Mouse (Mus musculus): ENCODE data around the gene Olfr99.
"Not testable (repeated sequence)": the region's sequence is repeated elsewhere in the genome, so short reads cannot be mapped to it uniquely, and the experiment has no call there.

Gene Olfr99

GRCm38 (mm10) chr17:37283360-37283759 lies at the start of gene Olfr99:
Gene Olfr99 (minus strand): TSS chr17:37283460.
- no peak for DNase-seq (ENCODE audit: low spot score)

- no peak for DNase-seq (ENCODE audit: low spot score)
Observed at GRCm38 (mm10) chr17:37316954-37317353, 33.7 kb upstream of the Olfr99 start, which contains the start of gene Olfr102. Gene Olfr102 (minus strand): TSS chr17:37317054.

GRCm38 (mm10) chr17:37310146-37310699 lies 27.0 kb upstream of the Olfr99 start:
- DNase-seq (ENCODE audit: low spot score) = no peak

GRCm38 (mm10) chr17:37308483-37308882 lies 25.2 kb upstream of the Olfr99 start:
- peak; percentile 19 for DNase-seq (ENCODE audit: low spot score)

GRCm38 (mm10) chr17:37304213-37304612 lies 21.0 kb upstream of the Olfr99 start, which contains the start of gene Olfr101:
Gene Olfr101 (minus strand): TSS chr17:37304313.
- DNase-seq (ENCODE audit: low spot score) = no peak

GRCm38 (mm10) chr17:37280331-37280730 lies 2.9 kb downstream of the Olfr99 start:
- no peak for DNase-seq (ENCODE audit: low spot score)

- DNase-seq (ENCODE audit: low spot score) = no peak
Observed at GRCm38 (mm10) chr17:37276573-37276972, 6.7 kb downstream of the Olfr99 start.

- DNase-seq (ENCODE audit: low spot score) = no peak
Observed at GRCm38 (mm10) chr17:37275626-37276248, 7.5 kb downstream of the Olfr99 start.

- peak; percentile 14 for DNase-seq (ENCODE audit: low spot score)
Observed at GRCm38 (mm10) chr17:37270702-37271092, 12.6 kb downstream of the Olfr99 start.

- DNase-seq (ENCODE audit: low spot score) = peak; percentile 97
Observed at GRCm38 (mm10) chr17:37270058-37270701, 13.1 kb downstream of the Olfr99 start, which contains the start of gene H2-M3. Gene H2-M3 (plus strand): TSS chr17:37270220.

- DNase-seq (ENCODE audit: low spot score) = no peak
Observed at GRCm38 (mm10) chr17:37263626-37264025, 19.6 kb downstream of the Olfr99 start, which contains the start of gene Olfr98. Gene Olfr98 (minus strand): TSS chr17:37263749.

- DNase-seq (ENCODE audit: low spot score) = peak; percentile 33
Observed at GRCm38 (mm10) chr17:37250544-37250943, 32.7 kb downstream of the Olfr99 start.

- no peak for DNase-seq (ENCODE audit: low spot score)
Observed at GRCm38 (mm10) chr17:37249460-37249859, 33.8 kb downstream of the Olfr99 start.

GRCm38 (mm10) chr17:37246715-37247114 lies 36.5 kb downstream of the Olfr99 start:
- peak; percentile 52 for DNase-seq (ENCODE audit: low spot score)

GRCm38 (mm10) chr17:37242198-37242597 lies 41.1 kb downstream of the Olfr99 start:
- no peak for DNase-seq (ENCODE audit: low spot score)

- DNase-seq (ENCODE audit: low spot score) = not testable (repeated sequence)
Observed at GRCm38 (mm10) chr17:37237230-37237629, 46.0 kb downstream of the Olfr99 start, which contains the start of gene Olfr97. Gene Olfr97 (minus strand): TSS chr17:37237330.

All from embryo, embryonic 10.5 days (tissue).